8 mouse cellular contexts compared by ENCODE assay signal in genomic region chr15:12204319-12205159, GRCm38 (mm10). TPM values are rescaled to one million over a fixed set of nuclear protein-coding genes. Genes with fewer than 3 reads are reported as not detected.
DNase-seq lines count a peak whose midpoint lies in the region; ATAC-seq and TF ChIP-seq lines count a peak whose summit lies in the region.

Mtmr12 (plus strand) TSS chr15:12205028.

- peak within 1 kb of the TSS; percentile 80 for H3K27ac ChIP-seq in ES-E14 (ENCODE audit: insufficient read depth, low read depth, low read length, poor library complexity, severe bottlenecking)
- H3K27ac ChIP-seq in forebrain, embryonic 15.5 days (replicated peaks): peak within 1 kb of the TSS; percentile 93

- peak within 1 kb of the TSS; percentile 56 for H3K4me2 ChIP-seq in forebrain, embryonic 15.5 days (replicated peaks)

- peak within 1 kb of the TSS; percentile 94 for H3K9ac ChIP-seq in ES-E14 (ENCODE audit: insufficient read depth, low read depth, low read length, poor library complexity, severe bottlenecking)
- H3K9ac ChIP-seq in forebrain, embryonic 15.5 days (replicated peaks): peak within 1 kb of the TSS; percentile 84

- TF ChIP-seq CTCF in lung, adult 2 months (IDR thresholded peaks at IDR 0.05; ENCODE audit: insufficient read depth, low read length): no peak

- under 1% methylated on average over 58 of the region's 58 CpGs for WGBS in forebrain, embryonic 15.5 days
- under 1% methylated on average over 56 of the region's 58 CpGs for WGBS in lung, adult 2 months

- H3K27me3 ChIP-seq in forebrain, embryonic 15.5 days: no peaks in the 10 kb centered on the region

- DNase-seq in ES-E14 (ENCODE audit: low read depth, low spot score): peak; percentile 96
- DNase-seq in cerebellum, adult 11-12 months: peak; percentile 99
- peak; percentile 99 for DNase-seq in heart, postnatal 25 days (ENCODE audit: low spot score)
- peak; percentile 99 to 100 for DNase-seq in layer of hippocampus, adult 18-20 months (ENCODE audit: low spot score in 2 of 2)
- DNase-seq in lung, adult 2 months: peak; percentile 100
- peak; percentile 99 to 100 for DNase-seq in thymus, adult 18-20 months

- peak; percentile 70 for TF ChIP-seq POLR2A in lung, adult 2 months (IDR thresholded peaks at IDR 0.05; ENCODE audit: borderline replicate concordance, extremely low read depth, low read depth, low read length)

- in situ Hi-C loops in ES-E14 (cut with MboI; ENCODE audit: low sequenced_read_pairs in 2 of 2, unreplicated experiment in 2 of 2): no loop called here

- intact Hi-C loops in heart, postnatal 25 days (cut with DNase I): loop anchor here (5.0 kb wide), 1 partner anchor 118 kb away; the partner anchor contains the start of genes 1810049J17Rik and Golph3

- no peaks in the 10 kb centered on the region for H3K9me3 ChIP-seq in ES-E14 (ENCODE audit: control insufficient read depth, insufficient read depth, low read depth, low read length)
- no peaks in the 10 kb centered on the region for H3K9me3 ChIP-seq in forebrain, embryonic 15.5 days

- H3K4me3 ChIP-seq in ES-E14 (ENCODE audit: insufficient read depth in 1 of 2, low read depth in 1 of 2, low read length in 2 of 2, poor library complexity in 1 of 2, severe bottlenecking in 1 of 2): peak within 1 kb of the TSS; percentile 93 to 94
- H3K4me3 ChIP-seq in forebrain, embryonic 15.5 days: peak within 1 kb of the TSS; percentile 83
- H3K4me3 ChIP-seq in lung, adult 2 months (replicated peaks; ENCODE audit: extremely low read depth, low read depth, low read length): peak within 1 kb of the TSS; percentile 79

- no peaks in the 10 kb centered on the region for H3K36me3 ChIP-seq in ES-E14 (ENCODE audit: control insufficient read depth, insufficient read depth, low read length, poor library complexity, severe bottlenecking)
- no peaks in the 10 kb centered on the region for H3K36me3 ChIP-seq in forebrain, embryonic 15.5 days

- peak; percentile 99 for ATAC-seq in forebrain, embryonic 15.5 days (replicated peaks)
- ATAC-seq in neutrophil, adult 5-6 weeks (ENCODE audit: extremely low read depth, insufficient number of reproducible peaks, low FRiP score, poor library complexity, severe bottlenecking): peak; percentile 96

- H3K4me1 ChIP-seq in ES-E14 (ENCODE audit: control insufficient read depth in 2 of 2, insufficient read depth in 2 of 2, low read length in 2 of 2, poor library complexity in 1 of 2): peaks cover 15 to 24% of the 10 kb centered on the region in 2 experiments
- peaks cover 26% of the 10 kb centered on the region for H3K4me1 ChIP-seq in forebrain, embryonic 15.5 days
- H3K4me1 ChIP-seq in lung, adult 2 months (ENCODE audit: control insufficient read depth, insufficient read depth, low read length): peaks cover 19% of the 10 kb centered on the region

TF ChIP-seq in ES-E14, 5 proteins besides CTCF, POLR2A, EP300 and RAD21:
- no peak; the same call in 1 of the 2 replicates for TF ChIP-seq HCFC1 (IDR thresholded peaks at IDR 0.05; ENCODE audit: borderline replicate concordance, insufficient read depth, low read length)
- no peak for TF ChIP-seq ZNF384 (IDR thresholded peaks at IDR 0.05; ENCODE audit: low read depth, low read length)
- TF ChIP-seq ZC3H11A (IDR thresholded peaks at IDR 0.05; ENCODE audit: borderline replicate concordance, low read depth, low read length): no peak
- TF ChIP-seq CHD2 (IDR thresholded peaks at IDR 0.05; ENCODE audit: low read depth, low read length): no peak
- TF ChIP-seq MAFK (IDR thresholded peaks at IDR 0.05; ENCODE audit: insufficient read depth, low read depth, low read length): no peak

RNA-seq across cellular contexts. Expression of gene Mtmr12, which starts in this region (rescaled TPM):
- total RNA-seq in ES-E14 (2012; rRNA removed): 14.8 and 18.4 TPM in 2 replicates
- 10.7 and 11.2 TPM in 2 replicates for polyA plus RNA-seq in forebrain, embryonic 15.5 days (2015; fragmentation: Nextera tagmentation; extraction: Ambion mirVana)
- 10 to 100 TPM in 1 of 2 experiments, 1 to 10 TPM in 1; 9.6 to 11.3 TPM for total RNA-seq in heart, postnatal 25 days (2021)
- 10 to 100 TPM; 61.3 to 65.7 TPM for total RNA-seq in layer of hippocampus, adult 18-20 months (2021)
- polyA plus RNA-seq in lung, adult 2 months (2012; rRNA removed): 20.2 and 25.9 TPM in 2 replicates
- 29.7 and 32.8 TPM in 2 replicates for total RNA-seq in neutrophil, adult 5-6 weeks (2017)

Comparison
In these comparisons a context has a peak if more than half of its experiments do, and no peak if none do; other contexts are left out.
1. Peak in every context shown above with its lines: DNase-seq, ATAC-seq, H3K4me3 ChIP-seq and H3K27ac ChIP-seq.